Mouse (Mus musculus) adrenal gland, postnatal 25 days (tissue): ENCODE data around the gene Olfr1380. TPM values are rescaled to one million over a fixed set of nuclear protein-coding genes. Genes with fewer than 3 reads are reported as not detected.

Source experiments
- total RNA-seq: library from RNA; stranded (reverse); gene quantifications from 2 replicates; pipeline ENCODE4 v1.2.3, GENCODE M21; 2021

Gene Olfr1380
- total RNA-seq, 1 experiment from 2014 or later, result not detected

Other genes starting within 250 kb of the Olfr1380 start
- gene Olfr1391, start 234.1 kb upstream of the Olfr1380 start, total RNA-seq, result not detected in 2 replicates
- not detected in 2 replicates for gene Olfr1390, start 221.7 kb upstream of the Olfr1380 start, total RNA-seq
- not detected in 2 replicates for gene Olfr1389, start 133.8 kb upstream of the Olfr1380 start, total RNA-seq
- gene Olfr1388, start 120.3 kb upstream of the Olfr1380 start, total RNA-seq, result 0.09 TPM in 1 of 2 replicates, not detected in the other
- not detected in 2 replicates for gene Olfr1387, start 101.5 kb upstream of the Olfr1380 start, total RNA-seq
- gene Olfr1386, start 91.8 kb upstream of the Olfr1380 start, total RNA-seq, result not detected in 2 replicates
- not detected in 2 replicates for gene Olfr1385, start 67.8 kb upstream of the Olfr1380 start, total RNA-seq
- gene Olfr1384, start 50.2 kb upstream of the Olfr1380 start, total RNA-seq, result not detected in 2 replicates
- gene Olfr1383, start 37.2 kb upstream of the Olfr1380 start, total RNA-seq, result 1.9 TPM in 1 of 2 replicates, not detected in the other
- not detected in 2 replicates for gene Olfr1382, start 28.6 kb upstream of the Olfr1380 start, total RNA-seq
- not detected in 2 replicates for gene Olfr1381, start 13.4 kb upstream of the Olfr1380 start, total RNA-seq
- 15.3 and 20.1 TPM in 2 replicates for gene Flt4, start 52.4 kb downstream of the Olfr1380 start, total RNA-seq
- not detected in 2 replicates for gene Scgb3a1, start 106.7 kb downstream of the Olfr1380 start, total RNA-seq
- gene Cnot6, start 155.8 kb downstream of the Olfr1380 start, total RNA-seq, result 53.0 and 58.6 TPM in 2 replicates
- gene Gfpt2, start 237.3 kb downstream of the Olfr1380 start, total RNA-seq, result 2.8 and 2.9 TPM in 2 replicates